Mouse (Mus musculus) MEL (cell line): ENCODE results near the gene Padi6. TPM values are rescaled to one million over a fixed set of nuclear protein-coding genes. Genes with fewer than 3 reads are reported as not detected.

ENCODE experiments used
- DNase-seq: peaks from one replicate; pipeline ENCODE4 v3.0.0; 2011; ENCODE audit warnings: low read depth, low spot score
- H3K27ac ChIP-seq: 2 replicates; pipeline ENCODE4 v1.5.1; 2012; ENCODE audit warnings: low read depth, mild to moderate bottlenecking, control low read depth, low read length, moderate library complexity; ENCODE audit not compliant: control insufficient read depth
- H3K27me3 ChIP-seq, 2 experiments: fragments of 150-350 bp in 1 of 2; sonication (generic) in 1 of 2; 2 replicates each; pipeline ENCODE4 v1.6.1; 2012; ENCODE audit warnings: low read length in 2 of 2, mild to moderate bottlenecking in 2 of 2, improper control_type of control experiment in 1 of 2, moderate library complexity in 1 of 2; ENCODE audit not compliant: insufficient read depth in 2 of 2, control insufficient read depth in 1 of 2
- H3K36me3 ChIP-seq, 2 experiments: 2 replicates each; pipeline ENCODE4 v1.6.1; 2012 to 2014; ENCODE audit warnings: low read length in 2 of 2, improper control_type of control experiment in 1 of 2, inconsistent platforms in 1 of 2, mild to moderate bottlenecking in 1 of 2; ENCODE audit not compliant: insufficient read depth in 2 of 2, control insufficient read depth in 1 of 2
- H3K4me1 ChIP-seq, 2 experiments: fragments of 150-350 bp in 1 of 2; sonication (generic) in 1 of 2; 2 replicates each; pipeline ENCODE4 v1.6.1; 2012; ENCODE audit warnings: low read length in 2 of 2, improper control_type of control experiment in 1 of 2, mild to moderate bottlenecking in 1 of 2; ENCODE audit not compliant: insufficient read depth in 2 of 2, control insufficient read depth in 1 of 2
- H3K4me3 ChIP-seq, 2 experiments: fragments of 150-350 bp in 1 of 2; sonication (generic) in 1 of 2; 2 replicates each; pipeline ENCODE4 v1.5.1; 2012; ENCODE audit warnings: low read depth in 2 of 2, low read length in 2 of 2, mild to moderate bottlenecking in 2 of 2, moderate library complexity in 2 of 2, control low read depth in 1 of 2, improper control_type of control experiment in 1 of 2; ENCODE audit not compliant: control insufficient read depth in 1 of 2, insufficient read depth in 1 of 2
- H3K79me2 ChIP-seq: 2 replicates; pipeline ENCODE4 v1.6.1; 2012; ENCODE audit warnings: mild to moderate bottlenecking, low read length, moderate library complexity; ENCODE audit not compliant: control insufficient read depth, poor library complexity, insufficient read depth
- H3K9ac ChIP-seq: 2 replicates; pipeline ENCODE4 v1.6.1; 2012; ENCODE audit warnings: low read depth, mild to moderate bottlenecking, control low read depth, low read length, moderate library complexity; ENCODE audit not compliant: control insufficient read depth, poor library complexity, severe bottlenecking
- H3K9me3 ChIP-seq: fragments of 150-350 bp; sonication (generic); replicated peaks from 2 replicates; pipeline ENCODE4 v1.6.1; 2012; ENCODE audit warnings: mild to moderate bottlenecking, low read length, improper control_type of control experiment, moderate library complexity; ENCODE audit not compliant: insufficient read depth
- BHLHE40 ChIP-seq: IDR thresholded peaks from 2 replicates; pipeline ENCODE4 v1.6.1; 2012; ENCODE audit warnings: low read depth, mild to moderate bottlenecking, inconsistent platforms, low read length, improper control_type of control experiment, borderline replicate concordance
- CHD2 ChIP-seq: IDR thresholded peaks from 2 replicates; pipeline ENCODE4 v1.6.1; 2011; ENCODE audit warnings: low read length, improper control_type of control experiment
- E2F4 ChIP-seq: IDR thresholded peaks from 2 replicates; pipeline ENCODE4 v1.6.1; 2011; ENCODE audit warnings: low read depth, low read length, improper control_type of control experiment, borderline replicate concordance
- ELF1 ChIP-seq: IDR thresholded peaks from 2 replicates; pipeline ENCODE4 v1.6.1; 2014; ENCODE audit warnings: low read depth, mild to moderate bottlenecking, inconsistent platforms, low read length, improper control_type of control experiment, moderate library complexity
- EP300 ChIP-seq, 2 experiments: IDR thresholded peaks; 2 replicates each; pipeline ENCODE4 v1.6.1; 2011; ENCODE audit warnings: improper control_type of control experiment in 2 of 2, low read length in 2 of 2, low read depth in 1 of 2, mild to moderate bottlenecking in 1 of 2
- ETS1 ChIP-seq: IDR thresholded peaks from 2 replicates; pipeline ENCODE4 v1.6.1; 2012; ENCODE audit warnings: low read depth, mild to moderate bottlenecking, inconsistent platforms, low read length, improper control_type of control experiment, moderate library complexity
- GATA1 ChIP-seq: IDR thresholded peaks from 2 replicates; pipeline ENCODE4 v1.6.1; 2011; ENCODE audit warnings: low read depth, low read length, improper control_type of control experiment
- HCFC1 ChIP-seq: IDR thresholded peaks from 2 replicates; pipeline ENCODE4 v1.6.1; 2012; ENCODE audit warnings: low read depth, mild to moderate bottlenecking, inconsistent platforms, low read length, improper control_type of control experiment, moderate library complexity
- JUND ChIP-seq: IDR thresholded peaks from 2 replicates; pipeline ENCODE4 v1.6.1; 2011; ENCODE audit warnings: low read depth, mild to moderate bottlenecking, improper control_type of control experiment, low read length
- KAT2A ChIP-seq: conservative IDR thresholded peaks from 2 replicates; pipeline ENCODE4 v1.6.1; 2012; ENCODE audit warnings: low read depth, low read length, improper control_type of control experiment, inconsistent platforms
- MAX ChIP-seq: IDR thresholded peaks from 2 replicates; pipeline ENCODE4 v1.6.1; 2011; ENCODE audit warnings: low read length, improper control_type of control experiment
- MEF2A ChIP-seq: IDR thresholded peaks from 2 replicates; pipeline ENCODE4 v1.6.1; 2014; ENCODE audit warnings: low read depth, mild to moderate bottlenecking, inconsistent platforms, low read length, improper control_type of control experiment; ENCODE audit not compliant: poor library complexity, insufficient replicate concordance, severe bottlenecking; ENCODE audit errors: extremely low read depth
- MXI1 ChIP-seq: IDR thresholded peaks from 2 replicates; pipeline ENCODE4 v1.6.1; 2011; ENCODE audit warnings: mild to moderate bottlenecking, low read depth, low read length, improper control_type of control experiment
- MYC ChIP-seq: IDR thresholded peaks from 2 replicates; pipeline ENCODE4 v1.6.1; 2011; ENCODE audit warnings: low read depth, mild to moderate bottlenecking, low read length, improper control_type of control experiment, moderate library complexity
- NELFE ChIP-seq: IDR thresholded peaks from 2 replicates; pipeline ENCODE4 v1.6.1; 2011; ENCODE audit warnings: low read depth, low read length, improper control_type of control experiment
- NRF1 ChIP-seq: IDR thresholded peaks from 2 replicates; pipeline ENCODE4 v1.6.1; 2014; ENCODE audit warnings: low read depth, mild to moderate bottlenecking, inconsistent platforms, low read length, improper control_type of control experiment, moderate library complexity; ENCODE audit not compliant: poor library complexity, insufficient read depth, severe bottlenecking
- POLR2A ChIP-seq, 2 experiments: IDR thresholded peaks; 2 replicates each; pipeline ENCODE4 v1.6.1; 2011 to 2012; ENCODE audit warnings: low read length in 2 of 2, mild to moderate bottlenecking in 2 of 2, control low read depth in 1 of 2, improper control_type of control experiment in 1 of 2, low read depth in 1 of 2, moderate library complexity in 1 of 2; ENCODE audit not compliant: control insufficient read depth in 1 of 2, insufficient read depth in 1 of 2, poor library complexity in 1 of 2
- POLR2AphosphoS2 ChIP-seq: IDR thresholded peaks from 2 replicates; pipeline ENCODE4 v1.6.1; 2011; ENCODE audit warnings: low read length, improper control_type of control experiment
- POLR2AphosphoS5 ChIP-seq: IDR thresholded peaks from 2 replicates; pipeline ENCODE4 v1.6.1; 2012; ENCODE audit warnings: low read depth, borderline replicate concordance, mild to moderate bottlenecking, inconsistent platforms, low read length, moderate library complexity, mixed read lengths
- RAD21 ChIP-seq: IDR thresholded peaks from 2 replicates; pipeline ENCODE4 v1.6.1; 2011; ENCODE audit warnings: mild to moderate bottlenecking, low read depth, low read length, improper control_type of control experiment
- RCOR1 ChIP-seq: IDR thresholded peaks from 2 replicates; pipeline ENCODE4 v1.6.1; 2012; ENCODE audit warnings: low read depth, mild to moderate bottlenecking, inconsistent platforms, low read length, improper control_type of control experiment
- SIN3A ChIP-seq: IDR thresholded peaks from 2 replicates; pipeline ENCODE4 v1.6.1; 2012; ENCODE audit warnings: low read length, improper control_type of control experiment, inconsistent platforms
- TBP ChIP-seq: IDR thresholded peaks from 2 replicates; pipeline ENCODE4 v1.8.0; 2011; ENCODE audit warnings: low read depth, low read length, improper control_type of control experiment
- TCF12 ChIP-seq: IDR thresholded peaks from 2 replicates; pipeline ENCODE4 v1.6.1; 2014; ENCODE audit warnings: low read depth, mild to moderate bottlenecking, inconsistent platforms, low read length, improper control_type of control experiment, moderate library complexity
- UBTF ChIP-seq: IDR thresholded peaks from 2 replicates; pipeline ENCODE4 v1.6.1; 2012; ENCODE audit warnings: low read depth, mild to moderate bottlenecking, inconsistent platforms, low read length, improper control_type of control experiment, moderate library complexity, borderline replicate concordance; ENCODE audit not compliant: insufficient read depth
- USF1 ChIP-seq: IDR thresholded peaks from 2 replicates; pipeline ENCODE4 v1.6.1; 2014; ENCODE audit warnings: low read depth, mild to moderate bottlenecking, inconsistent platforms, low read length, improper control_type of control experiment, moderate library complexity
- USF2 ChIP-seq, 2 experiments: IDR thresholded peaks; 2 replicates each; pipeline ENCODE4 v1.6.1; 2011 to 2012; ENCODE audit warnings: improper control_type of control experiment in 2 of 2, low read length in 2 of 2, borderline replicate concordance in 1 of 2, inconsistent platforms in 1 of 2, low read depth in 1 of 2, mild to moderate bottlenecking in 1 of 2; ENCODE audit not compliant: insufficient read depth in 1 of 2
- ZC3H11A ChIP-seq: IDR thresholded peaks from 2 replicates; pipeline ENCODE4 v1.6.1; 2012; ENCODE audit warnings: low read depth, mild to moderate bottlenecking, inconsistent platforms, low read length, improper control_type of control experiment
- ZKSCAN1 ChIP-seq: IDR thresholded peaks from 2 replicates; pipeline ENCODE4 v1.6.1; 2012; ENCODE audit warnings: low read depth, mild to moderate bottlenecking, inconsistent platforms, low read length, improper control_type of control experiment, moderate library complexity
- ZMIZ1 ChIP-seq: IDR thresholded peaks from 2 replicates; pipeline ENCODE4 v1.6.1; 2012; ENCODE audit warnings: low read depth, mild to moderate bottlenecking, inconsistent platforms, low read length, improper control_type of control experiment, moderate library complexity
- ZNF384 ChIP-seq: IDR thresholded peaks from 2 replicates; pipeline ENCODE4 v1.6.1; 2012; ENCODE audit warnings: low read depth, mild to moderate bottlenecking, inconsistent platforms, low read length, improper control_type of control experiment
- polyA plus RNA-seq, 2 experiments: library from polyadenylated mRNA; stranded (reverse) in 1 of 2; unstranded in 1 of 2; fragments of >175 nt in 1 of 2; fragments of >200 nt in 1 of 2; gene quantifications; 2 replicates each; pipeline versions ENCODE4 v1.2.1 to v1.2.4; 2012; ENCODE audit warnings: low replicate concordance in 2 of 2, low read depth in 1 of 2; ENCODE audit not compliant: insufficient read length in 2 of 2, insufficient read depth in 1 of 2, missing spikeins in 1 of 2
- total RNA-seq: library from RNA; depleted of rRNA; stranded (reverse); fragments of 300-350 nt; gene quantifications from 2 replicates; pipeline ENCODE4 v1.2.3, GENCODE M21; 2012

Padi6 gene
- total and polyA plus RNA-seq, 3 experiments, result not detected

- TF ChIP-seq POLR2AphosphoS2, result no peak
- peak; percentile 57; the same call in 1 of the 2 replicates for TF ChIP-seq ZKSCAN1
- TF ChIP-seq KAT2A, result no peak
- no peak for TF ChIP-seq USF1
- no peak for TF ChIP-seq NRF1
These were observed 61.6 kb downstream of the Padi6 start (continued) for GRCm38 (mm10) chr4:140680731-140681397.

- Histone ChIP-seq H3K36me3 (peaks cover 0 to 10% of the 10 kb centered on the region in 2 experiments; a peak in 2 of 4 replicates), H3K27me3 (no peaks in the 10 kb centered on the region), H3K79me2 (no peaks in the 10 kb centered on the region), H3K9ac (no peak overlapping the region), H3K27ac (no peak overlapping the region), H3K4me3 (peak overlapping the region; percentile 0 to 1; a peak in 2 of 4 replicates), H3K4me1 (peaks cover under 1 to 14% of the 10 kb centered on the region in 2 experiments), H3K9me3 (no peaks in the 10 kb centered on the region)
- DNase-seq, result peak; percentile 93
- TF ChIP-seq USF2 (IDR thresholded peaks at IDR 0.05; ENCODE audit: borderline replicate concordance in 1 of 2, insufficient read depth in 1 of 2, low read depth in 1 of 2, low read length in 2 of 2) (no peak), CHD2 (no peak), RAD21 (peak; percentile 73), RCOR1 (no peak), USF1 (no peak), ZMIZ1 (no peak), KAT2A (no peak), UBTF (no peak), MXI1 (0 out of 2 replicates have a peak, but pooled peaks have one; percentile 15), ZKSCAN1 (no peak), ZC3H11A (peak; percentile 75), SIN3A (peak; percentile 46; the same call in 1 of the 2 replicates), TCF12 (no peak), E2F4 (no peak), MAX (0 out of 2 replicates have a peak, but pooled peaks have one; percentile 37), NELFE (no peak), NRF1 (peak; percentile 31; the same call in 1 of the 2 replicates), BHLHE40 (no peak), MEF2A (no peak), POLR2A (IDR thresholded peaks at IDR 0.05; ENCODE audit: control insufficient read depth in 1 of 2, insufficient read depth in 1 of 2, low read depth in 1 of 2, low read length in 2 of 2, poor library complexity in 1 of 2) (no peak), TBP (peak; percentile 58; the same call in 1 of the 2 replicates), ETS1 (no peak), POLR2AphosphoS2 (no peak), MYC (no peak), ELF1 (peak; percentile 90), EP300 (IDR thresholded peaks at IDR 0.05; ENCODE audit: low read depth in 1 of 2, low read length in 2 of 2) (0 out of 4 replicates have a peak, but pooled peaks of 1 of the 2 experiments have one; percentile 14), ZNF384 (no peak), POLR2AphosphoS5 (no peak), GATA1 (no peak), HCFC1 (no peak), JUND (no peak)
These were observed 62.6 kb downstream of the Padi6 start for GRCm38 (mm10) chr4:140679723-140680380.
